Mouse (Mus musculus) liver, embryonic 16.5 days (tissue): ENCODE data around the gene Fgf15. TPM values are rescaled to one million over a fixed set of nuclear protein-coding genes. Genes with fewer than 3 reads are reported as not detected.
"Not testable (repeated sequence)": the region's sequence is repeated elsewhere in the genome, so short reads cannot be mapped to it uniquely, and the experiment has no call there.

Experiments used
- ATAC-seq: fragments of 200-750 bp; cut with Nextera tagmentation; 2 replicates; pipeline ENCODE4 v1.8.0; 2017; ENCODE audit warnings: low read depth, mild to moderate bottlenecking, moderate number of reproducible peaks, moderate library complexity
- H3K27ac ChIP-seq: fragments of 300-500 bp; sonication (generic); 2 replicates; pipeline ENCODE4 v1.5.1; 2014; ENCODE audit warnings: mild to moderate bottlenecking, low read length
- H3K27me3 ChIP-seq: fragments of 300-500 bp; sonication (generic); 2 replicates; pipeline ENCODE4 v1.6.1; 2014; ENCODE audit warnings: low read depth, low read length, mixed read lengths; ENCODE audit not compliant: control insufficient read depth, insufficient read depth
- H3K36me3 ChIP-seq: fragments of 300-500 bp; sonication (generic); 2 replicates; pipeline ENCODE4 v1.6.1; 2014; ENCODE audit warnings: mild to moderate bottlenecking; ENCODE audit not compliant: control insufficient read depth, insufficient read depth
- H3K4me1 ChIP-seq: fragments of 300-500 bp; sonication (generic); 2 replicates; pipeline ENCODE4 v1.6.1; 2014; ENCODE audit warnings: low read depth, low read length, mixed read lengths; ENCODE audit not compliant: control insufficient read depth
- H3K4me2 ChIP-seq: fragments of 300-500 bp; sonication (generic); 2 replicates; pipeline ENCODE4 v1.6.1; 2014; ENCODE audit warnings: low read depth, low read length, mixed read lengths
- H3K4me3 ChIP-seq: fragments of 300-500 bp; sonication (generic); 2 replicates; pipeline ENCODE4 v1.5.1; 2014; ENCODE audit warnings: low read depth, mild to moderate bottlenecking, low read length
- H3K9ac ChIP-seq: fragments of 300-500 bp; sonication (generic); 2 replicates; pipeline ENCODE4 v1.6.1; 2014; ENCODE audit warnings: low read depth, low read length
- H3K9me3 ChIP-seq: fragments of 300-500 bp; sonication (generic); replicated peaks from 2 replicates; pipeline ENCODE4 v1.6.1; 2016; ENCODE audit warnings: low read length; ENCODE audit not compliant: control insufficient read depth
- WGBS: fragments of 180-500 bp; shearing (Covaris S2); extraction: QIAGEN DNeasy Blood & Tissue Kit; methylation state at CpG from one replicate; pipeline ENCODE4 v1.1.7; 2014; ENCODE audit not compliant: insufficient replicate concordance; 5-methylcytosine and 5-hydroxymethylcytosine counted together
- polyA plus RNA-seq: library from polyadenylated mRNA; unstranded; fragments of >200 nt; fragmentation: Nextera tagmentation; extraction: Ambion mirVana; gene quantifications from 2 replicates; pipeline ENCODE4 v1.2.1, GENCODE M21; 2015

Gene Fgf15
- polyA plus RNA-seq, 1 experiment from 2014 or later, result not detected

DNA sequence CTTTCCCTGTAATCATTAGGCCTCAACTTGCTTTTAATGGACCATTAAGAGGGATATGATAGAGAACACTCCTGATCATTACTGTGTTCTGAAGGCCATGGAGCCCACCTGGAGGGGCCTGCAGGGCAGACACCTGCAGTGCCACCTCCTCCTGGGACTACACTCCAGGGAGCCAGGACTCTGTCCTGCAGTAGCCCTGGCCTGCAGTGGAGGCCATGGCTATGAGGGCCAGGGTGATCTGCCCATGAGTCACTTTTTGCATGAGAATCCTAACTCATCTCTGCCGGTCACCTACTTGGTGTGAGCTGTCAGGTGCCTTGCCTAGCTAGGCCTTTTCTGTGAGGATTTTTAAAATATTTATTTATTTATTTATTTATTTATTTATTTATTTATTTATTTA is 17.9 kb upstream of the Fgf15 start:
- Histone ChIP-seq H3K27me3 (no peaks in the 10 kb centered on the region), H3K4me3 (no peak overlapping the region), H3K4me1 (no peaks in the 10 kb centered on the region), H3K4me2 (no peak overlapping the region), H3K36me3 (no peaks in the 10 kb centered on the region), H3K9ac (no peak overlapping the region), H3K9me3 (no peaks in the 10 kb centered on the region), H3K27ac (no peak overlapping the region)
- 65% methylated on average over 1 of the region's 1 CpGs for WGBS
- no peak for ATAC-seq

GRCm38 (mm10) chr7:144883106-144883505 is 13.2 kb upstream of the Fgf15 start:
- Histone ChIP-seq H3K27me3 (no peaks in the 10 kb centered on the region), H3K27ac (no peak overlapping the region), H3K9ac (no peak overlapping the region), H3K4me1 (no peaks in the 10 kb centered on the region), H3K4me3 (no peak overlapping the region), H3K9me3 (no peaks in the 10 kb centered on the region), H3K4me2 (no peak overlapping the region), H3K36me3 (no peaks in the 10 kb centered on the region)
- no peak for ATAC-seq
- WGBS, result 30% methylated on average over 2 of the region's 2 CpGs

- H3K9ac ChIP-seq, result no peak overlapping the region
- 41% methylated on average over 2 of the region's 2 CpGs for WGBS
- H3K4me3 ChIP-seq, result no peak overlapping the region
- H3K27ac ChIP-seq, result no peak overlapping the region
- peaks cover 13% of the 10 kb centered on the region for H3K27me3 ChIP-seq
- no peak for ATAC-seq
- H3K36me3 ChIP-seq, result no peaks in the 10 kb centered on the region
- no peaks in the 10 kb centered on the region for H3K9me3 ChIP-seq
- H3K4me2 ChIP-seq, result no peak overlapping the region
- H3K4me1 ChIP-seq, result no peaks in the 10 kb centered on the region
Measured at GRCm38 (mm10) chr7:144887672-144888071, 8.7 kb upstream of the Fgf15 start.

- Histone ChIP-seq H3K27ac (no peak overlapping the region), H3K27me3 (peaks cover 13% of the 10 kb centered on the region), H3K4me3 (no peak overlapping the region), H3K4me1 (no peaks in the 10 kb centered on the region), H3K9me3 (no peaks in the 10 kb centered on the region), H3K36me3 (no peaks in the 10 kb centered on the region), H3K4me2 (no peak overlapping the region), H3K9ac (no peak overlapping the region)
- WGBS, result 12% methylated on average over 18 of the region's 18 CpGs
- no peak for ATAC-seq
Measured at GRCm38 (mm10) chr7:144888564-144889299, 7.6 kb upstream of the Fgf15 start.

- WGBS, result 81% methylated on average over 1 of the region's 1 CpGs
- H3K4me1 ChIP-seq, H3K4me3 ChIP-seq, H3K4me2 ChIP-seq, H3K9me3 ChIP-seq, H3K9ac ChIP-seq, H3K36me3 ChIP-seq, ATAC-seq, H3K27ac ChIP-seq: not testable (repeated sequence)
- H3K27me3 ChIP-seq, result peaks cover 26% of the 10 kb centered on the region
Measured at GRCm38 (mm10) chr7:144890661-144891060, 5.7 kb upstream of the Fgf15 start.

DNA sequence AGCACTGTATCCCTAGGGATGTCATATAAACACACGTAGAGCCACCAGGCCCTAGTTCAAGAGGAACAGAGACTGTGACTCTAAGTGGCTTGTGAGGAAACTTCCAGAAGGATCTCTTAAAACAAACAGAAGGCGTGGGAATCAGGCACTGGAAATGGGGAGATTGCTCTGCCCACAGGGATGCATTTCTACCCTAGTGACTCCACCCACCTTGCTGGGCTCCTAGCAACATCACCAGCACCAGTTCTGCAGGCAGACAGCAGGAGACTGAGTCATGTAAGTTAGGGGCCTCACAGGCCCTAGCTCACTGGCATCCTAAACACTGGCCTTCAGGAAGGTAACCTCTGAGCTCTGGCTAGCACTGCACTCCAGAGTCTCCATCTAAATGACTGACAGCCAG is 4.5 kb upstream of the Fgf15 start:
- Histone ChIP-seq H3K4me1 (peaks cover 10% of the 10 kb centered on the region), H3K9me3 (no peaks in the 10 kb centered on the region), H3K27ac (no peak overlapping the region), H3K36me3 (no peaks in the 10 kb centered on the region), H3K27me3 (peaks cover 38% of the 10 kb centered on the region), H3K4me3 (no peak overlapping the region), H3K4me2 (no peak overlapping the region), H3K9ac (no peak overlapping the region)
- WGBS, result 61% methylated on average over 2 of the region's 2 CpGs
- no peak for ATAC-seq

- no peak overlapping the region for H3K4me3 ChIP-seq
- H3K4me1 ChIP-seq, result peaks cover 10% of the 10 kb centered on the region
- no peaks in the 10 kb centered on the region for H3K9me3 ChIP-seq
- no peaks in the 10 kb centered on the region for H3K36me3 ChIP-seq
- no peak for ATAC-seq
- no peak overlapping the region for H3K4me2 ChIP-seq
- H3K27me3 ChIP-seq, result peaks cover 42% of the 10 kb centered on the region
- 31% methylated on average over 6 of the region's 6 CpGs for WGBS
- no peak overlapping the region for H3K9ac ChIP-seq
- no peak overlapping the region for H3K27ac ChIP-seq
Measured at GRCm38 (mm10) chr7:144892322-144892721, 4.0 kb upstream of the Fgf15 start.

GRCm38 (mm10) chr7:144894191-144894590 is 2.1 kb upstream of the Fgf15 start:
- Histone ChIP-seq H3K27me3 (peaks cover 53% of the 10 kb centered on the region), H3K36me3 (no peaks in the 10 kb centered on the region), H3K27ac (no peak overlapping the region), H3K4me2 (no peak overlapping the region), H3K9ac (no peak overlapping the region), H3K9me3 (no peaks in the 10 kb centered on the region), H3K4me1 (peaks cover 10% of the 10 kb centered on the region), H3K4me3 (no peak overlapping the region)
- ATAC-seq, result no peak
- 8% methylated on average over 5 of the region's 5 CpGs for WGBS

- Histone ChIP-seq H3K27ac (no peak overlapping the region), H3K27me3 (peaks cover 52% of the 10 kb centered on the region), H3K4me2 (no peak overlapping the region), H3K9me3 (no peaks in the 10 kb centered on the region), H3K4me1 (peaks cover 10% of the 10 kb centered on the region), H3K4me3 (no peak overlapping the region), H3K9ac (no peak overlapping the region), H3K36me3 (no peaks in the 10 kb centered on the region)
- 8% methylated on average over 4 of the region's 4 CpGs for WGBS
- no peak for ATAC-seq
Measured at GRCm38 (mm10) chr7:144894706-144895105, 1.6 kb upstream of the Fgf15 start.
